Mouse (Mus musculus) liver, embryonic 14.5 days (tissue): ENCODE results near the gene Col19a1.

Experiments
- CTCF ChIP-seq: IDR thresholded peaks from 2 replicates; pipeline ENCODE4 v1.5.1; 2016; ENCODE audit warnings: antibody characterized with exemption, low read depth, control low read depth
- EP300 ChIP-seq: IDR thresholded peaks from 2 replicates; pipeline ENCODE4 v1.6.1; 2016; ENCODE audit warnings: antibody characterized with exemption, low read depth

- no peak for TF ChIP-seq CTCF
- no peak for TF ChIP-seq EP300
Measured at GRCm38 (mm10) chr1:24231504-24232270, 355.6 kb downstream of the Col19a1 start.
